Mouse (Mus musculus): Measurements from ENCODE around the gene Cmss1. TPM values are rescaled to one million over a fixed set of nuclear protein-coding genes. Genes with fewer than 3 reads are reported as not detected.

Gene Cmss1
- total RNA-seq, 4 experiments from 2014 or later, result 16.6 to 25.6 (median 17.6) TPM

DNA sequence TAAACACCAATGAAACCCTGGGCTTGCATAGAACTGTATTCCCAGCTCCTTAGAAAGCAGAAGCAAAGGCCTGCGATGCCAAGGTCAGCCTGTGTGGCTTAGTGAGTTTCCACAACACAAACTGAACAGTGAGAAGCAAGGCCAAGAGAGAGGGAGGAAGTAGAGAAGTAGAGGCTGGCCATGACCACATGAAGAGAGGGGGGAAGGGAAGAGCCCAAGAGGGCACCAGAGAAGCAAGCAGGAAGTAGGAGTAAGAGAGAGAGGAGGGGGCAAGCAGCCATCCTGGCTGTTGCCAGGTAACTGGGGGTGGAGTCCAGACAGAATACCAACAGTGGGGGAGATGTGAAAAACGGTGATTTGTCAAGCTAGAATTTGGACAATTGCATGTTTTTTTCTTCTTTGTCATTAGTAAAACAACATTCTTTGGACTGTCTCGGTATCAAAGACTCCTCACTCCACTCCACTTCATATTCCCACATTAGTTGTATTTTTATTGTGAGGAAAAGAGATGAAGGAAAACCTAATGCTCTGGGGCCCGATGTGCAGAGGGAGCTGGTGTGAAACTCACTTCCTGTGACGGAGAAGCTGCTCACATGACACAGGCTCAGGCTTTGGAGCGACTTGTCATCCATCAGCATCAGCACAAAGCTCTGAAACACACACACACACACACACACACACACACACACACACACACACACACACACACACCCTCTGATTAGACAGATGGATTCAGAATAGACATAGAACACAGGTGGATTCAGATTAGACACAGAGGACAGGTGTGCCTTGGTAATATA, 183.5 kb downstream of the Cmss1 start:
- DNase-seq, result no peak

DNA sequence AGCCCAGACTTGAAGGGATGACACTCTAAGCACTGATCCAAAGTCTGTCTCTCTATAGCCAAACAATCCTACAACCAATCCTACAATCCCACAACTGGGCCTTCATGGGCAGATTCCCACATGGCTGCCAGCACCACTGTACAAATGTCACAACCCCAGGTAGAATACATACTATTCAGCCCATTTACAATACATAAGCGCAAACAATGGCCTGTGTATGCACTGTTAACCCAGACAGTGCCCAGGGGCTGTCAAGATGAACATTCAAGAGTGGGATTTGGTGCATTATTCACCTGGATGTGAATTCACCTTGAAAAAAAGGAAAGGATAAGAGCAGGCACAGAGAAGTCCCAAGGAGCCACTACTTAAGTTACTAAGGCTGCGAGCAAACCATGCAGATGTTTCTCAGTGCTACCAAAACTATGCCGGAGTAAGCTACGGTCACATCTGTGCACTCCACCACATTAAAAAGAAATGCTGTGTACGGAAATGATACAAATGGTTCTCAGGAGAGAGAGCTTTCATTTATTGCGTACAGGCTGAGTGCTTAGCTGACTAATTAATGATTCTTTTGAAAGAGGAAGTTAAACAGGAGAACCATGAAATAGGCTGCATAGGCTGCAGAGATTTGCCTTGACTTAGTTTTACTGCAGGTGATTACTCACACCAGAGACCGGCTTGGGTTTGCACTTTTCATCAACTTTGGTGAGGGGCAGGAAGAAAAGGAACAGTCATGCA, 184.8 kb downstream of the Cmss1 start:
- DNase-seq, result no peak

DNA sequence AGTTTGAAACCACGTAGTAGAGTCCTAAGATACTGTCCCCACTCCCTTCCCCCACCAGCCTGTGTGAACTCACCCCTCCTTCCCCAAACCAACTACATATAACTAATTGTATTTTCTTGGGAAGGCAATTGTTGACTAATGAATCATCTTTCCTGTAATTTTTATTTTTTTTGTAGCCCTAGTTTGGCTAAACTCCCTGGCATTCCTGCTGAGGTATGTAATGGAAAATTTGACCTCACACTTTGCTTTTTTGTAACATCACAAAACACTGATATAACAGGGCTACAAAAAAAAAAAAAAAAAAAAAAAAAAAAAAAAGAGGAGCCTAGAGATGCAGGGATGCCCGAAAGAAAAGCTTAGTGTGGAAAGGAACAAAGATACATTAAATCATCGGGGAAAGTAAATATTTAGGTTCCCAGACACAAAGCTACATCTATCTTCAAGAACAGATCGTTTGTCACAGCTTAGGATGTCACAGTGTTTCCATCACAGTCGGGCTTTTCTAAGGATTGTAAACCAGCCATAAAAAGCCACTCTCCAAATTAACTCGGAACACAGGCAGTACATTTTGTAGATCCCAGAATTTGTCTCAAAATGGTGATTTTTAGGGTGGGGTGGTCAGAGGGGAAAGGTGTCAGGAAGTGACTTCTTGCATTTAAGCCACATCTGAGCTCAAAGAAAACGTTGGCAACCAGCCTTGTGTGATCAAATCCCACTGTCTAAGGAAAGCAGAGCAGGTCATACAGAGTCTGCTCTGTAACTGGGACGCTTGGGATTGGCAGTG, 185.7 kb downstream of the Cmss1 start:
- no peak for DNase-seq

DNA sequence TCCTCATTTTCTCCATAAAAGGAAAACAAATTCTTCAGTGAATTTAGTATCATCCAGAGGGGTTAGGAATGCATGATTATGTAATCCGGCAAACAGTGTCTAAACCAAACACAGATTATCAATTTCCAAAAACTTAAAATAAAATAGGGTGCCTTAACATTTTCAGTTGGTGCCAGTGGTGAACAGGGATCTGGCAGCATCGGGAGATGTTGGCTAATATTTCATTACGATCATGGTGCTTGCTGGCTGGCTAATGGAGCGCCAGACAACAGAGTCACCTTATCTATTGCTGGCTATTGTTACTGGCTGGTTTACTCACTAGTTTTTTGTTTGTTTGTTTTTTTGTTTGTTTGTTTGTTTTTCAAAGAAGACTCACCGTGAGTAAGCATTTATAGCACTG, 186.8 kb downstream of the Cmss1 start:
- no peak for DNase-seq

DNA sequence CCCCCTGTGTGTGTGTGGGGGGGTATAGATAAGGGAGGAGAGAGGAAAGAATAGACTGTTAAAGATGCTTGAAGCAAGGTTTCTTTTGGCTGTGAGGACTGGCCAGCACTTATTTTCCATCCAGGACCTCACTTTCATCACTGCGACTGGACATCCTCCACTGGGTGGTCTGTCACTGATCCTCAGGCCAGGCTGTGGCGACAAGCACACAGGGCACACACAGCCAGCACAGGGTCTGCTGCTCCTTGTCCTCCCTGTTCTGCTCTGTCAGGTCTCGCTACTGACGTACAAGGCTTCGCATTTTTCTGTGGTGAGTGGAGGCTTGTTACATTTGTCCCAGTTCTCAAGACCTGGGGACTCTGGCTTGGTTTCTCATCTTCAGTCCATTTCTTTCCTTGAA, 187.3 kb downstream of the Cmss1 start:
- DNase-seq, result peak; percentile 60

DNA sequence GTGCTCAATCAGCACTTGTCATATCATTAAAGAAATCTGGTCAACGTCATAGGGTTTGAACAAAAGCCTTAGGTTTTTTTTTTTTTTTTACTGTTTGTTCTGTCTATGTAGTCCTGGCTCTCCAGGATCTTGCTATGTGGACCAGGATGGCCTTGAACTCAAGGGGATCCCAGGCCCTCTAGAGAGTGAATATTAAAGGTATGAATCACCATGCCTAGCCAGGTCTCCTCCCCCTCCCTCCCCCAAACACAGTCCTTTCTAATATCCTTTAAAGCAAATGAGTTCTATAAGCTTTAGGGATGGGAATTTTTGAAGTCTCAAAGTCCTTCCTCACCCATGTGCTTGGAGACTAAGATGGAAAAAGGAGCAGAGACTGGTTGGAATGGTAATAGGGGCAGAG, 188.7 kb downstream of the Cmss1 start:
- DNase-seq, result no peak

DNA sequence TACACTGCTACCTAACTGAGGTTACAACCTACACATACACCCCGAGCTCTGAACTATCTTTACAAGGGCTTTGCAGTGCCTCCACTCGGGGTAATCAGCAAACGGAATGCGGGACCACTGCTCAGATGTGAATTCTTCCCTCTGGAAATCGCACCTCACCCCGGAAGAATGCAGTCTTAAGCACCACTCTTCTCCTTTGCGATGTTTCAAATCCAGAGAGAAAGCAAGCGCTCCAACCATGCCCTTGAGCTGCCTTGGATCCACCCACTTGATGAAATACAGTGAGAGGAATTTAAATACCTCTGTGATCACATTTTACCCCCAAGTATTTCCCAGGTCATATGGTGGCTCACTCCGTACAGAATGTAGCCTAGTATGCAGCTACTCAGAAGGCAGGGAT, 189.6 kb downstream of the Cmss1 start:
- no peak for DNase-seq

DNA sequence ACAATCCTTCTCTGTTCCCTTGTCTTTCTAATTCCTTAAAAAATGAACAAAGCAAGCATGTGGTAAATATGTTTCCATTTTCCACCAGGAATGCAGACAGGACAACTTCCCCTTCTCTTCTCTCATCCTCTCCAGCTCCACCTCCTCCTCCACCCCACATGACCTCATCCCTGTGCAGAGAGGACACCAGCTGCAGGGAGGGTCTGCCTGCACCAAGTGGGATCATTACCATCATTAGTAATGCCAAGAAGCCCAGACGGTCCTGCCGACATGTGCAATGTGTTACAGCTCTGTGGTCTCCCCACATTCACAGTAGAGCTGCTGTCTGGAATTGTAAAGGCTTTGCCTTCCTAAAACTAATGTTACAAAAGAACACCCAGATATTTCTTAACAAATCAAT, 190.6 kb downstream of the Cmss1 start:
- no peak for DNase-seq

DNA sequence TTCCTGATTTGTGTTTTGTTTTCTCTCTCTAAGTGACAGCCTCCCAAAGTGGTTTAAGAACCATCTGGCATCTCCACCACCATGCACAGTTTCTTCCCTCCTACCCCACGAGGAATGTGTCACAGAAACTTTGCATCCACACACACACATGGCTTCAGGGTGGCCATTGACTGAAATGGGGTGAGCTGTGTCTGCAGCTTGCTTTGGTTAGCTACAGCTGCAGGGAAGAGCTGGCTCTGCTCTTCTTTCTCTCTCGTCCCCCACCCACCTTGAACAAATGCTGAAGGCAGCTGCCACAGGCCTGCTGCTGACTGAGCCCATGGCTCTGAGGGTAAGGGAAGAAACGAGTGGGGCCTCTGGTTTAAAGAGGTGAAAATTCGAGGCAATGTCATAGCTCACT, 193.9 kb downstream of the Cmss1 start:
- no peak for DNase-seq

DNA sequence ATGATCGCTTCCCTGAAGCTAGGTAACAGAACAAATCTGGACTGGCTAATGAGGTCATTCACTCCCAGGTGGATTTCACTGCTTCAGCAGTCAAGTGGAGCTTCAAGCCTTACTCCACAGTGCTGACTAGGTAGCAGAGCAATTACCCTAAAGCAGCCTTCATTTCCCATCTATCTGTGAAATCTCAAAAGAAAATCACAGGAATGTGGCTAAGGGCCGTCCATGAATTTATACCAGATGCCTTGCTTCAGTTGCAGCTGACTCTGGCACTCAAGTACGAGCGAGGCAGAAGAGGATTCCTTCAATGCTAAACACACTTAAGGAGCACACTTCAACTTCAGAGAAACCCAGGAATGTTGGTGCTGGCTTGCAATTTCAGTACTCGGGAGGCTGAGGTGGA, 202.8 kb downstream of the Cmss1 start:
- DNase-seq, result no peak

DNA sequence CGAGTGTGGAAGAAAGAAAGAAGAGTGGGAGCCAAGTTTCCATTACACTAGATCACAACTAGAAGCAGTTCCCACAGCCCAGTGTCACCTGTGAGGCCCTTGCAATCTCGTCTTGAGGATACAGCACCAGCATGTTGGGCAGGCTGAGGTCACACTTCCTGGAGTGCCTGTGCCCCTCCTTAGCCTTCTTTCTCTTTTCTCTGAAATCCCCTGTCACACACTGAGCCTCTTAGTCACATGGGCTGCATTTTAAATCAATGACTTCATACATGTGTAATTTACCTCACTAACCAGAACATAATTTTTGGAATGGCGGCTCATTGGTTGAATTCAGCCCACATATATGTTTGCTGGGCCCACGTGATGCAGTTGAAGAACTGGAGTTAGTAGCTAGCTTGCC, 203.8 kb downstream of the Cmss1 start:
- no peak for DNase-seq

DNA sequence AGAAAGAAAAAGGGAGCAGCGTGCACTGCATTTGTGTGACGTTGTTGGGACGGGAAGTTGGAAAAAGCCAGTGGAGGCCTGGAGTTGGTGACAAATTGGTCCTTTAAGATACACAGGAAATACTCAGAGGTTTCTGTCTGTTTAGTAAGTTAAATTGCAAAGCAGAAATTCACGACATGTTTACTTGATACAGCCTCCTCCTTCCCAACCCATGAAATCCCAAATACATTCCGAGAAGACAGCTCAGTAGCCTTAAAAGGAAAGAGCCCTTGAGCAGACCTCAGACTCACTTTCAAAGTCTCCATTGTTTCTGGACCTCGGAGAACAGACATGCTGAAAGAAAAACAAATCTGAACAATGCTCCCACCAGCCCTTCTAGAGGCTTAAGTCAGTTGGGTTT, 205.0 kb downstream of the Cmss1 start:
- DNase-seq, result no peak

DNA sequence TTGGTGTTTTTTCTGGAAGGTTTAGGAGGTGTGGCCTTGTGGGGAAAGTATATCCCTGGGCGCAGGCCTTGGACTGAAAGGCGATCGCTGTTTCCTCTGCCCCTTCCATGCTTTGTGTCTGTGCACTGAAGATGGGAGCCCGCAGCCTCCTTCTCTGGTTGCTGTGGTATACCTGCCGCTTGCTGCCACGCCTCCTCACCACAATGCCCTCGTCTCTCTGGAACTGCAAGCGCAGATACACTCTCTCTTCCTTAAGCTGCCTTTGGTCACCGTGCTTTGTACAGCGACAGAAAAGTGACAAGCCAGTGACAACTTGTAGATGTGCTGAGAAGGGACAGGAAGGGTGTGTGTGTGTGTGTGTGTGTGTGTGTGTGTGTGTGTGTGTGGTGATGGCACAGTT, 207.1 kb downstream of the Cmss1 start:
- no peak for DNase-seq

DNA sequence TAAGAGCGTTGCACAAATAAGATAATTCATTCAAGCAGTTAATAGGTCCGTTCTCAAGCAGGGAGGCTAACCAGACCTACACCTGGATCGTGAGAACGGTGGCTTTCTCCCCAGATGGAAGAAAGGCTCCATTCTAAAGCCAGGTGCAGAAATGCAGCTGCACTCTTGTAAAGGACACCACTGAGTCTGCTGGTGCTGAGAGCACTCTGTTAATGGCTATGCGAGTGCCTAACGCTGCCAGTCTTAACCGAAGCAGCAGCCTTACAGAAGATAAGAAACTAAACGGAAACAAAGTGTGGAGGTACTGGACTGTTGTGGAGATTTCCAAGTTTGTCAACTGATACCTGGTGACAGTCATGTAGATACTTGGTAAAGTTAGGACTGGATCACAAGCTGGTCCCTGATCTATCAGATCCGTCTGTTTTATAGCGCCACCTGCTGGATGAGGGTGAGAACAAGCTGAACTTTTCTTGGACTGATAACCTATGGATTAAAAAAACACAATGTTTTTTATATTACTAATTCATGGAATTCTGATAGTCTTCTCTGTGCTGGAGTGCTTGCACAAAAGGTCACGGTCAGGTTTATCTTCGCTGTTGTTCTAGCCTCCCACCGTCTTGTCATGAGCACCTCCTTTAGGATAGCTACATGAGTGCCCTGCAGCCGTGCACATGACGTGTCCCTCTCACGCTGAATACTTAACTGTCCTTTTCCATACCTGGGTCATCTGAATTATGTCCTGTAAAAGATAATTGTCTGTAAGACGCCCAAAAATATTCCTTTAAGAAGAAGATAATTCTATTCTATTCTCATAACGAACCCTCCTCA, 208.1 kb downstream of the Cmss1 start:
- DNase-seq, result peak; percentile 52

DNA sequence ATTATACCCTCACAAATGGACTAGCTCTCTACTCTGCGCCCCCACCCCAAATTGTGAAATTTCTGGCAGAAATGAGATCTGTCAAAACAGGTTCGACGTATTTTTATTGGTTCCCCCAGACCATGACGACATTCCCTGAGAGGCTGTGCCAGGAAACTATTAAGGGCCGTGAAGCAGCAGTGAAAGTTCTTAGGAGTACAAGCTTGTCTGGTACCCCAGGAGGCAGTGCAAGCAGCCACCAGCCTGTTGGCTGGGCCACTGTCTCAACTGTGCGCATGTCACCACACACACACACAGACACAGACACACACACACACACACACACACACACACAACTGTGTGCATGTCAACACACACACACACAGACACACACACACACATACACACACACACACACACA, 208.8 kb downstream of the Cmss1 start:
- DNase-seq, result no peak

DNA sequence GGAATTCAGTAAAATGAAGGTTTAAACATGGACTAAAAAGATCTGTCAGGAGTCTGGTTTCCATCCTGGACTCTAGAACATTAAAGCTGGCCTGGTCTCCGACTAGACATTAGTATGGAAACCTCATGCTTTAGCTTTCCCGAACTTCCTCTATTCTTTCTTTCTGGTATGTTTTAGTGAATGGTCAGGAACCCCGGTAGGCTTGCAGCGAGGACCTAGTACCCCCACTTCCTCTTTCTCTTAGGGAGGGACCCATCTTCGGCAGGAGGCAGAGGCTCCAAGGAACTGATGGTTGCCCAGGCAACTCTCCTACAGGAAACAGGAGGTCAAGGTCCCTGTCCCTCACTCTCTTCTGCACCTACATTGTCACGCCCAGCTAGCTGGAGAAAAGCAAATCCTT, 210.4 kb downstream of the Cmss1 start:
- DNase-seq, result no peak

DNA sequence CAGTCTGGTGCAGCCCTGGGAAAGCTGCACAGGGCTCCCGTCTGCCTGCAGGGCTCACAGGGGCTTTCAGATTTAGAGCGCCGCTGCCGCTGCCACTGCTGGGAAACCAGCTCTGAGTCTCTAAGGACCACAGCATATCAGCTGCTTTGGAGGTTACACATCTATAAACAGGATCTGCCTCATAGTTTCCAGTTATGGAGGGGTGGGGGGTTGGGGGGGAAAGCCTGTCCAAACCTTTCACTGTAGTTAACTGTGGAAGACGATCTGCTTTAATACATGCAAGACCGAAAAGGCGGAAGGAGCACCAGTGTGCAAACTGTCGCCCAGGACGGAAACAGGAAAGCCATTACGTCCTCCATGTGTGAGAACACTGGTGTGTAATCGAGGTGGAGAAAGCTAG, 213.5 kb downstream of the Cmss1 start:
- no peak for DNase-seq

DNA sequence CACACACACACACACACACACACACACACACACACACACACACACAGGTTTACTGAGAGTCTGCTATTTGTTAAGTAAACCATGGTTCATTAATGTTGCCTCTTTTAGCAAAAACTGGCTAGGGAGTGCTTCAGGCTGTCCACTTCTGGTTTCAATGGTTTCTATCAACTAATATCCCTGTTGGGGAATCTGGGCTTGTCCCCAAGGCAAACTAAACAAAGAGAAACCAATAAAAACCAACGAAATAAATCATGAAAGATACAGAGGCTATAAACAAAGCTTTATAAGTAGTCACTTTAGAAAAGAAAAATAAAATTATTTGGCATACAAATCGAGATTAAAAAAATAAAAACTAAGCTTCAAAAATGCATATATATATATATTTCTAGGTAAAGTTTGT, 214.2 kb downstream of the Cmss1 start:
- no peak for DNase-seq

DNA sequence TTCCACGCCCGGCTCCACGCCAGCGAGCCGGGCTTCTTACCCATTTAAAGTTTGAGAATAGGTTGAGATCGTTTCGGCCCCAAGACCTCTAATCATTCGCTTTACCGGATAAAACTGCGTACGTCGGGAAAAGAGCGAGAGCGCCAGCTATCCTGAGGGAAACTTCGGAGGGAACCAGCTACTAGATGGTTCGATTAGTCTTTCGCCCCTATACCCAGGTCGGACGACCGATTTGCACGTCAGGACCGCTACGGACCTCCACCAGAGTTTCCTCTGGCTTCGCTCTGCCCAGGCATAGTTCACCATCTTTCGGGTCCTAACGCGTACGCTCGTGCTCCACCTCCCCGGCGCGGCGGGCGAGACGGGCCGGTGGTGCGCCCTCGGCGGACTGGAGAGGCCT, 215.5 kb downstream of the Cmss1 start:
- DNase-seq, result peak; percentile 93

DNA sequence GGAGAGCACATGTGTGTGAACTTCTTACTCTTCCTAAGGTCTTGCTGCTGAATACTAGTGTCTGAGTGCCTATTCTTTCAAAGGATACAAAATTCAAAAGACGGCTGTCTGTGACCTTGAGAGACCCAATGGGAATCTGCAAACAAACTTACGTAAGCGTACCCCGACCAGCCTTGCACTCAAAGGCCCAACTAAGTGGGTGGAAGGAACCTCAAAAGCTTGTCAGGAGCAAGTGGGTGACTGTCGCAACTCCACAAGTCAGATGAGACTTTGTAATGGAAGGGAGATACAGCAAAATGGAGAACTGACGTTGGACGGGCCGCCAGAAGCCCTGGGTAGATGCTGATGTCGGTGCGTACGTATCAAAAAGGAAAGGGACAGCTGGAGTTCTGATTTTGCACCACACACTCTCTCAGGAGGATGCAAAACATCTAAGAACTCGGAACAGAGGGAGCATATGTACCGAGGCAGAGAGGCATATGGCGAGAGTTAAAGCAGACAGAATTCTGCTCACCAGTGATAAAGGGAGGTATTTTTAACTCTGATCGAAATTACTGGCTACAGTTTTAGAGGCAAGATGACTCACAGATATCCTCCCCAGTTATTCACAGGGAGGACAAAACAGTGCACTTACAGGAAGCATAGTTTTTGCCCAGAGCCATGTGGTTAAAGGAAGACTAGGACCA, 217.0 kb downstream of the Cmss1 start:
- DNase-seq, result no peak

DNA sequence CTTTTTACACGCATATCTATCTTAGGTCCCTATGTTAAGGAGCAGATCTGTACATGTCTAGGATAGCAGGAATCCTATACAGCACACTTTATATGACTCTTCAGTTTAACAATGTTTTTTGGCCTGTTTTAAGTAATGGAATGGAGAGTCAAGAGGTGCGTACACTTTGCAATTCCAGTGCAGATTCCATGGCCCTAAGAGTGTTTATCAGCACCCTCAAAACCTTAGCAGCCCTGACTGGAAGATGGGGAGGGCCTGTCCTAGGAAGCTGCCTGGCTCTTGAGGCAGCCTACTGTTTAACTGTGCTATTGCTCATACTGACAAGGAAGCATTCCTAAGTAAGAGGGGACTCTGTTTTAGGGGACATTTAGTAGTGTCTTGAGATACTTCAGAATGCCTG, 222.4 kb downstream of the Cmss1 start:
- no peak for DNase-seq

Measured in adrenal gland, adult 8-10 months (tissue).